In the genomic region with DNA sequence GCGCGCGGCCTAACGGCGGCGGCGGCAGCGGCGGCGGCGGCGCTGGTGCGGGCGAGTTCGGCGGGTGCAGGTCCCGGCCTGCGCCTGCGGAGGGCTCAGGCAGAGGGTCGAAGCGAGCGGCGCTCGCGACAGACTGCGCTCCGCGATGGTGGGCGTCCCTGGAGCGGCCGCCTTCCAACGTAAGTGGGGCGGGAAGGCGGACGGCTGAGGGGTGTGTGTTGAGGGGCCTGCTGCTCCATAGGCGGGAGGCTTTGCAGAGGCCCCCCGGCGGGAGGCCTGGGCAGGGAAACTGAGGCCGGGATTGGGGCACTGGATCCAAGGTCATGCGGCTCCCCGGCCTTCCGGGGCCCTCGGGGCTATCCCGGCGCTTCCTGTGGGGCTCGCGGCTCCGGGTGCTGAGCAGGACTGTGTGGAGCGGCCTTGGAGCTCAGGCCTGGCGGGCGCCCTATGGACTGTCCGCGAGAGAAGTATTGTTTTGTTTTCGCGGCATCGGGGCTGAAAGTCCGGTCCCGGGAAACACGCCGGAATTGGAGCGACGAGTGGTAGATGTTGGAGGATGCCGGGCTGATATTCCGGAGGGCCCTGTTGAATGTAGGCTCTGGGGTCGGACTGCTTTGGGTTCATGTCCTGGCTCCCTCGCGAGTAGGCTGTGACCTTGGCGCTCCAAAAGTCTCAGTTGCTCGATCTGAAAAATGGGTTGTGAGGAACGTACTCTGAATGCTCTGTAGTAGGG, we compare ENCODE assay signal across 8 mouse cellular contexts. TPM values are rescaled to one million over a fixed set of nuclear protein-coding genes. Genes with fewer than 3 reads are reported as not detected.
DNase-seq lines count a peak whose midpoint lies in the region; ATAC-seq and TF ChIP-seq lines count a peak whose summit lies in the region.

A gene (plus strand): TSS at position 24 of the 733 bp plus-strand sequence.

- no peaks in the 10 kb centered on the region for H3K9me3 ChIP-seq in embryonic facial prominence, embryonic 14.5 days (ENCODE audit: control insufficient read depth, low read length)
- H3K9me3 ChIP-seq in heart, embryonic 14.5 days (ENCODE audit: control insufficient read depth, low read length), result no peaks in the 10 kb centered on the region
- H3K9me3 ChIP-seq in kidney, embryonic 16.5 days (ENCODE audit: low read length), result no peaks in the 10 kb centered on the region
- no peaks in the 10 kb centered on the region for H3K9me3 ChIP-seq in liver, postnatal 0 days (ENCODE audit: low read length)
- H3K9me3 ChIP-seq in neural tube, embryonic 14.5 days (ENCODE audit: control insufficient read depth, low read length), result no peaks in the 10 kb centered on the region

- under 1% methylated on average over 32 of the region's 70 CpGs for WGBS in embryonic facial prominence, embryonic 14.5 days
- under 1% methylated on average over 62 of the region's 70 CpGs for WGBS in heart, embryonic 14.5 days
- WGBS in kidney, embryonic 16.5 days, result under 1% methylated on average over 51 of the region's 70 CpGs
- under 1% methylated on average over 41 of the region's 70 CpGs for WGBS in liver, postnatal 0 days (ENCODE audit: insufficient replicate concordance)
- under 1% methylated on average over 63 of the region's 70 CpGs for WGBS in neural tube, embryonic 14.5 days

- peaks cover 18% of the 10 kb centered on the region for H3K4me1 ChIP-seq in embryonic facial prominence, embryonic 14.5 days (ENCODE audit: control insufficient read depth, insufficient read depth, low read length)
- peaks cover 0 to 38% of the 10 kb centered on the region in 2 experiments; a peak in 3 of 4 replicates for H3K4me1 ChIP-seq in heart, embryonic 14.5 days (ENCODE audit: control insufficient read depth in 2 of 2, insufficient read depth in 2 of 2, low read length in 2 of 2)
- peaks cover 22% of the 10 kb centered on the region for H3K4me1 ChIP-seq in kidney, embryonic 16.5 days (ENCODE audit: insufficient read depth, low read length)
- peaks cover 20% of the 10 kb centered on the region; the same call in 1 of the 2 replicates for H3K4me1 ChIP-seq in liver, postnatal 0 days (ENCODE audit: insufficient read depth)
- peaks cover 11% of the 10 kb centered on the region; the same call in 1 of the 2 replicates for H3K4me1 ChIP-seq in neural tube, embryonic 14.5 days (ENCODE audit: control insufficient read depth, insufficient read depth, low read length)

- ATAC-seq in activated CD4-positive, CD25-positive, alpha-beta regulatory T cell, adult 4 months, result peak; percentile 27
- ATAC-seq in embryonic facial prominence, embryonic 14.5 days (ENCODE audit: low read depth), result peak; percentile 87
- ATAC-seq in heart, embryonic 14.5 days (ENCODE audit: insufficient number of reproducible peaks, insufficient read depth, low FRiP score, low read depth), result peak; percentile 55
- peak; percentile 89 for ATAC-seq in kidney, embryonic 16.5 days (ENCODE audit: low FRiP score, low TSS enrichment)
- peak; percentile 60 for ATAC-seq in liver, postnatal 0 days
- ATAC-seq in neural tube, embryonic 14.5 days (ENCODE audit: low read depth), result peak; percentile 87

- H3K9ac ChIP-seq in embryonic facial prominence, embryonic 14.5 days (ENCODE audit: low read depth, low read length), result peak within 1 kb of the TSS; percentile 98
- peak within 1 kb of the TSS; percentile 98 for H3K9ac ChIP-seq in heart, embryonic 14.5 days (ENCODE audit: low read length)
- H3K9ac ChIP-seq in kidney, embryonic 16.5 days (replicated peaks; ENCODE audit: low read length), result peak within 1 kb of the TSS; percentile 97
- H3K9ac ChIP-seq in liver, postnatal 0 days (replicated peaks), result peak within 1 kb of the TSS; percentile 97
- peak within 1 kb of the TSS; percentile 93 for H3K9ac ChIP-seq in neural tube, embryonic 14.5 days (replicated peaks; ENCODE audit: low read depth, low read length)

- H3K4me2 ChIP-seq in embryonic facial prominence, embryonic 14.5 days (ENCODE audit: low read depth, low read length), result peak within 1 kb of the TSS; percentile 68
- H3K4me2 ChIP-seq in heart, embryonic 14.5 days (ENCODE audit: low read length), result peak within 1 kb of the TSS; percentile 76
- H3K4me2 ChIP-seq in kidney, embryonic 16.5 days (replicated peaks; ENCODE audit: low read depth, low read length), result peak within 1 kb of the TSS; percentile 58
- peak within 1 kb of the TSS; percentile 71 for H3K4me2 ChIP-seq in liver, postnatal 0 days (ENCODE audit: low read depth, low read length)
- H3K4me2 ChIP-seq in neural tube, embryonic 14.5 days (ENCODE audit: low read depth, low read length), result peak within 1 kb of the TSS; percentile 53

- peak within 1 kb of the TSS; percentile 96 for H3K27ac ChIP-seq in embryonic facial prominence, embryonic 14.5 days (replicated peaks; ENCODE audit: low read depth, low read length)
- peak within 1 kb of the TSS; percentile 94 to 97 for H3K27ac ChIP-seq in heart, embryonic 14.5 days (replicated peaks in 1 of 2; ENCODE audit: control insufficient read depth in 1 of 2, insufficient read depth in 1 of 2, low read depth in 2 of 2, low read length in 2 of 2)
- H3K27ac ChIP-seq in kidney, embryonic 16.5 days (ENCODE audit: low read length), result peak within 1 kb of the TSS; percentile 96
- H3K27ac ChIP-seq in liver, postnatal 0 days (ENCODE audit: low read depth), result peak within 1 kb of the TSS; percentile 97
- peak within 1 kb of the TSS; percentile 89 for H3K27ac ChIP-seq in neural tube, embryonic 14.5 days (ENCODE audit: low read depth, low read length)

- peaks cover 7% of the 10 kb centered on the region for H3K36me3 ChIP-seq in C2C12 (ENCODE audit: control insufficient read depth, insufficient read depth)
- H3K36me3 ChIP-seq in embryonic facial prominence, embryonic 14.5 days (ENCODE audit: control insufficient read depth, insufficient read depth, low read length), result no peaks in the 10 kb centered on the region
- no peaks in the 10 kb centered on the region for H3K36me3 ChIP-seq in heart, embryonic 14.5 days (ENCODE audit: control insufficient read depth, insufficient read depth, low read length)
- no peaks in the 10 kb centered on the region for H3K36me3 ChIP-seq in kidney, embryonic 16.5 days (ENCODE audit: insufficient read depth, low read length)
- H3K36me3 ChIP-seq in liver, postnatal 0 days (replicated peaks; ENCODE audit: insufficient read depth, low read length), result no peaks in the 10 kb centered on the region
- H3K36me3 ChIP-seq in neural tube, embryonic 14.5 days (ENCODE audit: control insufficient read depth, insufficient read depth, low read length), result no peaks in the 10 kb centered on the region

- no peaks in the 10 kb centered on the region for H3K27me3 ChIP-seq in C2C12 (ENCODE audit: control insufficient read depth, insufficient read depth, insufficient read length)
- no peaks in the 10 kb centered on the region for H3K27me3 ChIP-seq in embryonic facial prominence, embryonic 14.5 days (replicated peaks; ENCODE audit: control insufficient read depth, insufficient read depth, low read length)
- H3K27me3 ChIP-seq in heart, embryonic 14.5 days (ENCODE audit: control insufficient read depth, insufficient read depth, low read length), result no peaks in the 10 kb centered on the region
- H3K27me3 ChIP-seq in kidney, embryonic 16.5 days (ENCODE audit: insufficient read depth, low read length), result no peaks in the 10 kb centered on the region
- no peaks in the 10 kb centered on the region for H3K27me3 ChIP-seq in liver, postnatal 0 days (ENCODE audit: insufficient read depth, low read length)
- no peaks in the 10 kb centered on the region for H3K27me3 ChIP-seq in neural tube, embryonic 14.5 days (ENCODE audit: control insufficient read depth, insufficient read depth, low read length)

- TF ChIP-seq EP300 in liver, postnatal 0 days (IDR thresholded peaks at IDR 0.05; ENCODE audit: low read depth), result no peak

- H3ac ChIP-seq in C2C12 (ENCODE audit: control insufficient read depth, insufficient read length, low read depth), result peak within 1 kb of the TSS; percentile 87

- peak; percentile 69 for DNase-seq in embryonic facial prominence, embryonic 14.5 days (ENCODE audit: low spot score)
- DNase-seq in liver, postnatal 0 days, result peak; percentile 75
- no peak for DNase-seq in thymus, postnatal 4 days

- H3K79me2 ChIP-seq in C2C12 (ENCODE audit: control insufficient read depth, insufficient read depth), result peaks cover 53% of the 10 kb centered on the region

- no peak for TF ChIP-seq CTCF in C2C12 (IDR thresholded peaks at IDR 0.05; ENCODE audit: control insufficient read depth, insufficient read depth, insufficient read length)
- no peak for TF ChIP-seq CTCF in liver, postnatal 0 days (IDR thresholded peaks at IDR 0.05; ENCODE audit: low read depth)

- peak within 1 kb of the TSS; percentile 77 for H3K4me3 ChIP-seq in C2C12 (ENCODE audit: insufficient read depth, poor library complexity, severe bottlenecking)
- H3K4me3 ChIP-seq in embryonic facial prominence, embryonic 14.5 days (ENCODE audit: low read depth, low read length), result peak within 1 kb of the TSS; percentile 94
- H3K4me3 ChIP-seq in heart, embryonic 14.5 days (ENCODE audit: control insufficient read depth in 1 of 2, insufficient read depth in 1 of 2, low read depth in 1 of 2, low read length in 2 of 2), result peak within 1 kb of the TSS; percentile 65 to 99
- peak within 1 kb of the TSS; percentile 96 for H3K4me3 ChIP-seq in kidney, embryonic 16.5 days (ENCODE audit: low read length)
- H3K4me3 ChIP-seq in liver, postnatal 0 days (ENCODE audit: low read depth, low read length), result peak within 1 kb of the TSS; percentile 98
- peak within 1 kb of the TSS; percentile 75 for H3K4me3 ChIP-seq in neural tube, embryonic 14.5 days (ENCODE audit: low read depth, low read length)

- peaks cover 47% of the 10 kb centered on the region for H3K79me3 ChIP-seq in C2C12 (ENCODE audit: low read depth)

TF ChIP-seq in C2C12, 6 proteins besides CTCF, POLR2A, EP300 and RAD21:
- TF ChIP-seq MYOD1 (IDR thresholded peaks at IDR 0.05; ENCODE audit: control insufficient read depth, insufficient read length, low read depth) (no peak), CEBPB (IDR thresholded peaks at IDR 0.05; ENCODE audit: low read depth) (no peak), FOSL1 (IDR thresholded peaks at IDR 0.05; ENCODE audit: insufficient read depth, low read length, poor library complexity, severe bottlenecking) (no peak), USF1 (IDR thresholded peaks at IDR 0.05; ENCODE audit: low read depth) (no peak), MAX (IDR thresholded peaks at IDR 0.05) (no peak), MYOG (IDR thresholded peaks at IDR 0.05; ENCODE audit: control insufficient read depth, extremely low read depth, insufficient read length) (no peak)

RNA-seq across cellular contexts. Expression of the gene that starts here (rescaled TPM):
- 8.5 TPM for polyA plus RNA-seq in C2C12 (2012; fragmentation: generic; extraction: Trizol)
- polyA plus RNA-seq in activated CD4-positive, CD25-positive, alpha-beta regulatory T cell, adult 4 months (2017; shearing (Covaris generic)), result 10 to 100 TPM; 19.7 to 21.8 TPM
- 31.3 and 31.5 TPM in 2 replicates for polyA plus RNA-seq in embryonic facial prominence, embryonic 14.5 days (2014; fragmentation: Nextera tagmentation; extraction: Ambion mirVana)
- 30.8 and 35.1 TPM in 2 replicates for polyA plus RNA-seq in heart, embryonic 14.5 days (2014; fragmentation: Nextera tagmentation; extraction: Ambion mirVana)
- polyA plus RNA-seq in kidney, embryonic 16.5 days (2015; fragmentation: Nextera tagmentation; extraction: Ambion mirVana), result 44.2 and 48.3 TPM in 2 replicates
- 3.9 and 6.0 TPM in 2 replicates for polyA plus RNA-seq in liver, postnatal 0 days (2015; fragmentation: Nextera tagmentation; extraction: Ambion mirVana)
- polyA plus RNA-seq in neural tube, embryonic 14.5 days (2014; fragmentation: Nextera tagmentation; extraction: Ambion mirVana), result 48.8 and 51.2 TPM in 2 replicates

Comparison
In these comparisons a context has a peak if more than half of its experiments do, and no peak if none do; other contexts are left out.
1. ATAC-seq: peak in every context shown above with its lines; median percentile 89 in kidney, embryonic 16.5 days; 87 in embryonic facial prominence, embryonic 14.5 days; 87 in neural tube, embryonic 14.5 days; 60 in liver, postnatal 0 days; 55 in heart, embryonic 14.5 days; 27 in activated CD4-positive, CD25-positive, alpha-beta regulatory T cell, adult 4 months.